Mouse (Mus musculus): ENCODE measurements around the gene Gm6040. TPM values are rescaled to one million over a fixed set of nuclear protein-coding genes. Genes with fewer than 3 reads are reported as not detected.

Gene Gm6040
- total RNA-seq (2015; ENCODE audit: low replicate concordance) (not detected in 2 replicates), total RNA-seq (2017; ENCODE audit: low replicate concordance) (not detected in 2 replicates)

DNA sequence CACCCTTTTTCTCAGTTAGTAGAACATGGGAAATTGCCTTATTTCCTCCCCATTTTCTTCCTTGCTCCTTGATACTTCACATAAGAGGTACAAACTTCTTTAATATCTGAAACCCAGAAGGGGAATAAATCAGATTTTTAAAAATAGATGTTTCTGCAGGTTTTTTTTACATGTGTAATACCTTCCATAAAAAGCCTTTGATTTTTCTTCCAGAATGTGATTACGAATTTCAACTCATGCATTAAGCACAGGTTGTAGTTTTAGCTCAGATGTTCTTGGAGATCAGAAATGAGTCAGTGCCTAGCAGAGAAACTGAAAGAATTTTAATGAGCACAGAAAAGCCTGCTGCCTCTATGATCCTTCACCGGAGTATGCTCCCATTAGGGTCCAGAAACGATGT, at the start of gene Gm6040:
TSS of gene Gm6040 (minus strand) at position 101 of the 400 bp plus-strand sequence.
- ATAC-seq (replicated peaks; ENCODE audit: low FRiP score, poor library complexity, severe bottlenecking) = no peak

DNA sequence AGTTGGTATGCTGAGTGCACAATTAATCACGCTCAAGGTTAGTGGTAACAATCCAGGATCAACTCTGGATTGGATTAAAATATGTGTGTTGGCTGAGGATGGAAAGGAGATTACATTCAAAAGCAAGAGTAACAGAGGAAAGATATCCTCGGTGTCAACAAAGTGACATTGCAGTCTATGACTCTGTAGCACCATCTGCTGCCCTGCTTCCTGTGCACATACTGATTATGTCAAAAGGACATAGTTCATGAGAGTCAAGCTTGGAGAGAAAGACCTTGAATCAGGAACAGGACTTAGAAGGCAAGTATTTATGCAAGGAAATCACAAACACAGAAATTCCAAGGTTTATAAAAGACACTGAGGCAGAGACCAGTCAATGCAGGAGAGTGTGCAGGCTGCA, 42.7 kb upstream of the Gm6040 start:
- no peak for ATAC-seq (replicated peaks; ENCODE audit: low FRiP score, poor library complexity, severe bottlenecking)

DNA sequence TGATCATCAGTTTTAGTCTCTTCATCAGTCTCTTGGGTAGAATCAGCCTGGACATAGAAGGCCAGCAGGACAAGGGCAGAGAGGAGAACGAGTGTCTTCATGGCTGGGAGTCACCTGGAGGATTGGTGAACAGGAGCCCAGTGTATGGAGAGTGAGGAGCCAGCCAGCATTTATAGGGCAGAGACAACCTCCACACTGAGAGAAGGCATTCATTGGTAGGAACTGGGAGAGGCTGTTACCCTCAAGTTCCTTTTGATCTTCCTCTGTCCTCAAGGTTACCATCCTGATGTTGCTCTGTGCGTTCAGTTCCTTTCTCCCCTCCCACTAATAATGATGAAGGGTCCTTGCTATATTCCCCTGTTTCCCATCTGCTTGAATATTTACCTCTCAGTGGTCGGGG, 22.7 kb upstream of the Gm6040 start, which contains the start of gene AY761185:
TSS of gene AY761185 (minus strand) at position 101 of the 400 bp plus-strand sequence.
- ATAC-seq (replicated peaks; ENCODE audit: low FRiP score, poor library complexity, severe bottlenecking) = no peak

DNA sequence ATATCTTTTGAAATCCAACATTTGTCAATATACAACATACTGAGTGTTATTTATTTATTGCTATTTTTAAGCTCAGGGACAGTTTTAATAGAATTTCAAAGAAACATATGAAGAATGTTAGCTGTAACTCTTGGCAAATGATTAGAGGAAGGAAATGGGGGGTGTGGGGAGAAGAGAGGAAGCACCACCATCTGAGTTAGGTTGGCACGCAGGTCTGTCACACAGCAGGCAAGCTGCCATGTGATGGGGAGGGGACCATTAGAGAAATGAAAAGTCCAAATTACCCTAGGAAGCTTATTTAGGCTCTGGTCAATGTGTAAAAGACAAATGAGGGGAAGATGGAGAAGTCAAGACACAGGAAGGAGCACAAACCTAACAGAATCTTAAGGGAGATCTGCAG, 9.6 kb downstream of the Gm6040 start:
- ATAC-seq (replicated peaks; ENCODE audit: low FRiP score, poor library complexity, severe bottlenecking) = no peak

DNA sequence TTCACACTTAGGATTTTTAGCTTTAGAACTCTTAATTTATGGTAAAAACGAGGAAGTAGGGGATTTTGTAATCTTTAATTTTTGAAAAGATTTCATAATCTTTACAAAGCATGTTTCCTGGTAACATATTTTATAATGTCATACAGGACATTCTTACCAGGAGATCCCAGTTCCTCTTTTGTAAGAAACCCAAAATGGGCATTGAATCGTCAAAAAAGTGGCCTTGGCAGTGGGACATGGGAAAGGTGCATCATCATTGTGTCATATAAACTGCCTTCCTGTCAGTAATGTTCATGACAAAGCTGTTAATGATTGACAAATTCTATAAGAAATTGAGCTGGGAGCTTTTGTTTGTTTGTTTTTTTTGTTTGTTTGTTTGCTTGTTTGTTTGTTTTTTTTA, 13.6 kb downstream of the Gm6040 start:
- ATAC-seq (replicated peaks; ENCODE audit: low FRiP score, poor library complexity, severe bottlenecking) = no peak

DNA sequence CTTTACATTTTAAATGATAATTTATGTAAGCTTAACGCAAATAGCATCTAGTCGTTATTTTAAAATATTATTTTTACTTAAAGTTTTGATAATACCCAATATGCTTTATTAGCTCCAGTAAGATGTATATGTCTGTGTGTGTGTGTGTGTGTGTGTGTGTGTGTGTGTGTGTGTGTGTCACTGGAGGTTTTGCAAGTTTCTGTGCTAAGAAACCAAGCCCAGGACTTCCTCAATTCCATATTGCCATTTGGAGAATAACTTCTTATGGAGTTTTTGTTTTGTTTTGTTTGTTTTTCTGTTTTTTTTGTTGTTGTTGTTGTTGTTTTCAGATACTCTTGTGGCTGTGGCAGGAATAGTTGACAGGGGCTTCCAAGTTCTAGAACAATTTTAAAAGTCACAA, 14.8 kb downstream of the Gm6040 start:
- ATAC-seq (replicated peaks; ENCODE audit: low FRiP score, poor library complexity, severe bottlenecking) = no peak

DNA sequence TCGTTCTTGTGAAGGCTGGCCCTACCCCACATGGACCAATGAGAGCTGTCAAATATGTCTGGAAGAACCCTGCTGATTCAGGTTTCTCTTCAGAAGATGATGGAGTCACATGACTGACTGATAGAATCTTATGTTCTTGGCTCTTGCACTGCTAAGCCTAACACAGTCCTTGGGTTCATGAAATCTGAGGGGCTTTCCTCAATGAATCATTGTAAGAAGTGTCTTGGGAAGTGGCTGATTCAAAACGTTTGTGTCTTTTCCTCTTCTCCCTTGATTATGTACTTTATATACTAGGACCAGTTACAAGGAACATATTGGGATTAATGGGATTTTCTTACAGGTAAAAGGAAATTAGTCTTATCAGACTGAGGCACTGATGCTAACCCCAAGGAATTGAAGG, 19.3 kb downstream of the Gm6040 start, which contains the start of gene Gm15056:
TSS of gene Gm15056 (minus strand) at position 101 of the 400 bp plus-strand sequence.
- ATAC-seq (replicated peaks; ENCODE audit: low FRiP score, poor library complexity, severe bottlenecking) = no peak

DNA sequence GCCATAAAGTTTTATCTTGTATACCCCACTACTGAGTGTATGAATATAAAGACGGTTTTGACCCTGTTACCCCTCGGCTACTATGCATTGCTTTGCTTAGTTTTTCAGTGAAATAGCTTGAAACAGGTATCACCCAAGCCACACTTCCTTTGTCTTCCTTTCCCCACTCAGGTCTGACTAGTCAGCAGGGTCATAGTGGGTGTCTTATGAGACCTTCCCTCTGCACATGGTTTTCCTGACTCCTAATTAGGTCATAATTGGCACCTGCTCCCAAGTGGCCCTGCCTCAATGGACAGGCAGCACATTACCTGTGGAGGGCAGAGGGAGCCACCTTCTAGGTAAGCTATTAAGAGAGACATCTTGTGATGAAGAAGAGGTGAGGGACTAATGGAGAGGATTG, 29.5 kb downstream of the Gm6040 start, which contains the start of gene Defb33:
TSS of gene Defb33 (plus strand) at position 301 of the 400 bp plus-strand sequence.
- no peak for ATAC-seq (replicated peaks; ENCODE audit: low FRiP score, poor library complexity, severe bottlenecking)

DNA sequence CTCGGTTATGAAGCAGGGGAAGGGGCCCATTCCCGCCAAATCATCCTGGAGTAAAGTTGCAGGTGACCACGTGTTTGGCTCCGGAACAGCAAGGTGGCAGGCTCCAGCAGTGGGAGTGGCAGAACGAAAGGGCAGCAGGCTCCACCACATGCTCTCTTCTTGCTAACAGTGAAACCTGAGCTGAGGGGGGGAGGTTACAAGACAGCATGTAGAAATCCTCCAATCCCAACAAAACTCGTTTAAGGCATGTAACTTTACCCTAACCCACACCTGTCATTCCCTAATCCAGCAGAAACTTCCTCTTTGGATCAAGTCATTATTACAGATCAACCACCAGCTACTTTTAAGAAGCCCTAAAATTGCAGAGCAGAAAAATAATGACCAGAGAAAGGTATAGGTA, 47.3 kb downstream of the Gm6040 start:
- ATAC-seq (replicated peaks; ENCODE audit: low FRiP score, poor library complexity, severe bottlenecking) = no peak

Other genes with a start within 250 kb of the Gm6040 start
- gene Defb33, start 29.4 kb downstream of the Gm6040 start, total RNA-seq (2015; ENCODE audit: low replicate concordance) = not detected in 2 replicates
- gene Defb33, start 29.4 kb downstream of the Gm6040 start, total RNA-seq (2017; ENCODE audit: low replicate concordance) = not detected in 2 replicates
- gene Gm15056, start 19.4 kb downstream of the Gm6040 start, total RNA-seq (2015; ENCODE audit: low replicate concordance) = not detected in 2 replicates
- gene Gm15056, start 19.4 kb downstream of the Gm6040 start, total RNA-seq (2017; ENCODE audit: low replicate concordance) = not detected in 2 replicates
- not detected in 2 replicates for gene AY761185, start 22.6 kb upstream of the Gm6040 start, total RNA-seq (2015; ENCODE audit: low replicate concordance)
- gene AY761185, start 22.6 kb upstream of the Gm6040 start, total RNA-seq (2017; ENCODE audit: low replicate concordance) = not detected in 2 replicates
- not detected in 2 replicates for gene Defa21, start 103.5 kb upstream of the Gm6040 start, total RNA-seq (2015; ENCODE audit: low replicate concordance)
- gene Defa21, start 103.5 kb upstream of the Gm6040 start, total RNA-seq (2017; ENCODE audit: low replicate concordance) = not detected in 2 replicates
- not detected in 2 replicates for gene Defa23, start 133.0 kb upstream of the Gm6040 start, total RNA-seq (2015; ENCODE audit: low replicate concordance)
- gene Defa23, start 133.0 kb upstream of the Gm6040 start, total RNA-seq (2017; ENCODE audit: low replicate concordance) = not detected in 2 replicates
- not detected in 2 replicates for gene Defa35, start 143.0 kb upstream of the Gm6040 start, total RNA-seq (2015; ENCODE audit: low replicate concordance)
- not detected in 2 replicates for gene Defa35, start 143.0 kb upstream of the Gm6040 start, total RNA-seq (2017; ENCODE audit: low replicate concordance)
- gene Defa25, start 162.4 kb upstream of the Gm6040 start, total RNA-seq (2015; ENCODE audit: low replicate concordance) = not detected in 2 replicates
- not detected in 2 replicates for gene Defa25, start 162.4 kb upstream of the Gm6040 start, total RNA-seq (2017; ENCODE audit: low replicate concordance)
- gene Gm14851, start 174.0 kb upstream of the Gm6040 start, total RNA-seq (2015; ENCODE audit: low replicate concordance) = not detected in 2 replicates
- not detected in 2 replicates for gene Gm14851, start 174.0 kb upstream of the Gm6040 start, total RNA-seq (2017; ENCODE audit: low replicate concordance)
- not detected in 2 replicates for gene Defa30, start 212.6 kb upstream of the Gm6040 start, total RNA-seq (2015; ENCODE audit: low replicate concordance)
- gene Defa30, start 212.6 kb upstream of the Gm6040 start, total RNA-seq (2017; ENCODE audit: low replicate concordance) = not detected in 2 replicates
- gene Defa22, start 240.2 kb upstream of the Gm6040 start, total RNA-seq (2015; ENCODE audit: low replicate concordance) = not detected in 2 replicates
- not detected in 2 replicates for gene Defa22, start 240.2 kb upstream of the Gm6040 start, total RNA-seq (2017; ENCODE audit: low replicate concordance)

Data from erythroblast, adult 5-6 weeks (primary cell).